Mouse (Mus musculus) stomach, embryonic 15.5 days (tissue): Measurements from ENCODE around the gene Itpr1. TPM values are rescaled to one million over a fixed set of nuclear protein-coding genes. Genes with fewer than 3 reads are reported as not detected.
A peak's percentile ranks its signal among the peaks of the same experiment; 100 is the strongest.

Experiments
- ATAC-seq: fragments of 200-750 bp; cut with Nextera tagmentation; 2 replicates; pipeline ENCODE4 v1.8.0; 2017; ENCODE audit warnings: low read depth, moderate number of reproducible peaks, moderate TSS enrichment; ENCODE audit not compliant: insufficient read depth, low FRiP score
- H3K27ac ChIP-seq: fragments of 300-500 bp; sonication (generic); 2 replicates; pipeline ENCODE4 v1.5.1; 2015; ENCODE audit warnings: mild to moderate bottlenecking, inconsistent platforms
- H3K27me3 ChIP-seq: fragments of 300-500 bp; sonication (generic); replicated peaks from 2 replicates; pipeline ENCODE4 v1.6.1; 2015; ENCODE audit warnings: inconsistent platforms
- H3K36me3 ChIP-seq: fragments of 300-500 bp; sonication (generic); 2 replicates; pipeline ENCODE4 v1.6.1; 2015; ENCODE audit warnings: inconsistent platforms
- H3K4me1 ChIP-seq: fragments of 300-500 bp; sonication (generic); 2 replicates; pipeline ENCODE4 v1.6.1; 2015; ENCODE audit warnings: inconsistent platforms
- H3K4me2 ChIP-seq: fragments of 300-500 bp; sonication (generic); 2 replicates; pipeline ENCODE4 v1.6.1; 2015; ENCODE audit warnings: mild to moderate bottlenecking, inconsistent platforms
- H3K4me3 ChIP-seq: fragments of 300-500 bp; sonication (generic); replicated peaks from 2 replicates; pipeline ENCODE4 v1.5.1; 2015; ENCODE audit warnings: inconsistent platforms
- H3K9ac ChIP-seq: fragments of 300-500 bp; sonication (generic); 2 replicates; pipeline ENCODE4 v1.6.1; 2015; ENCODE audit warnings: inconsistent platforms
- H3K9me3 ChIP-seq: fragments of 300-500 bp; sonication (generic); 2 replicates; pipeline ENCODE4 v1.6.1; 2016; ENCODE audit warnings: inconsistent platforms
- WGBS: fragments of 180-500 bp; shearing (Covaris S2); methylation state at CpG from one replicate; pipeline ENCODE4 v1.1.7; 2015; 5-methylcytosine and 5-hydroxymethylcytosine counted together
- polyA plus RNA-seq: library from polyadenylated mRNA; unstranded; fragments of >200 nt; fragmentation: Nextera tagmentation; extraction: Ambion mirVana; gene quantifications from 2 replicates; pipeline ENCODE4 v1.2.1, GENCODE M21; 2015

Itpr1 gene
- polyA plus RNA-seq, 1 experiment from 2014 or later, result 9.4 TPM

GRCm38 (mm10) chr6:108413593-108413992 is 200.7 kb downstream of the Itpr1 start:
- WGBS, result 92% methylated on average over 9 of the region's 9 CpGs

DNA sequence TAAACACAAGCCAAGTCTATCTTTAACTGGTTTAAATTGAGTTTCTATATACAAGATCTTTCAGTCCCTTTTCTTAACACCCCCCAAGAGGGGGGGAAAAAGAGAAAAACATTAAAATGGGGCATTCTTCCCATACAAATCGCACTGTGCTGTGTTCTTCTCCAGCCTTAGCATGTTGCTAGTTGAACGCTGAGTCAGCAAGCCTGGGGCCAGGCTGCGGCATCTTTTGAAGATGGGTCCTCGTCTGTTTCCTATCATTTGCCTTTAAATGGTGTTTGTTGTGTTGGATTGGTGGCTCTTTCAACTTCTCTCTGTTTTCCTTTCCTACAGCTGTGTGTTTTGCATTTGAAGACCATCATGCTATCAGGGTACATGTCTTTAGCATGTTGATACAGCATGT is 203.0 kb downstream of the Itpr1 start:
- H3K4me1 ChIP-seq, result no peaks in the 10 kb centered on the region
- no peak for ATAC-seq
- H3K27me3 ChIP-seq, result no peaks in the 10 kb centered on the region
- 91% methylated on average over 4 of the region's 4 CpGs for WGBS
- H3K4me2 ChIP-seq, result no peak overlapping the region
- H3K27ac ChIP-seq, result no peak overlapping the region
- H3K4me3 ChIP-seq, result no peak overlapping the region
- H3K9me3 ChIP-seq, result no peaks in the 10 kb centered on the region
- H3K36me3 ChIP-seq, result peaks cover 3% of the 10 kb centered on the region; the same call in 1 of the 2 replicates
- H3K9ac ChIP-seq, result no peak overlapping the region

More at GRCm38 (mm10) chr6:108413593-108413992, 200.7 kb downstream of the Itpr1 start:
- Histone ChIP-seq H3K9me3 (no peaks in the 10 kb centered on the region), H3K36me3 (peaks cover 3% of the 10 kb centered on the region; the same call in 1 of the 2 replicates), H3K4me2 (no peak overlapping the region), H3K27ac (no peak overlapping the region), H3K27me3 (no peaks in the 10 kb centered on the region), H3K9ac (no peak overlapping the region), H3K4me3 (no peak overlapping the region), H3K4me1 (no peaks in the 10 kb centered on the region)
- ATAC-seq, result no peak

- Histone ChIP-seq H3K27ac (no peak overlapping the region), H3K9me3 (no peaks in the 10 kb centered on the region), H3K4me3 (no peak overlapping the region), H3K4me2 (no peak overlapping the region), H3K9ac (no peak overlapping the region), H3K36me3 (peaks cover 3% of the 10 kb centered on the region; the same call in 1 of the 2 replicates), H3K4me1 (no peaks in the 10 kb centered on the region), H3K27me3 (no peaks in the 10 kb centered on the region)
- peak; percentile 58; the same call in 1 of the 2 replicates for ATAC-seq
- WGBS, result 42% methylated on average over 8 of the region's 8 CpGs
These were observed 204.6 kb downstream of the Itpr1 start for GRCm38 (mm10) chr6:108417508-108417907.

DNA sequence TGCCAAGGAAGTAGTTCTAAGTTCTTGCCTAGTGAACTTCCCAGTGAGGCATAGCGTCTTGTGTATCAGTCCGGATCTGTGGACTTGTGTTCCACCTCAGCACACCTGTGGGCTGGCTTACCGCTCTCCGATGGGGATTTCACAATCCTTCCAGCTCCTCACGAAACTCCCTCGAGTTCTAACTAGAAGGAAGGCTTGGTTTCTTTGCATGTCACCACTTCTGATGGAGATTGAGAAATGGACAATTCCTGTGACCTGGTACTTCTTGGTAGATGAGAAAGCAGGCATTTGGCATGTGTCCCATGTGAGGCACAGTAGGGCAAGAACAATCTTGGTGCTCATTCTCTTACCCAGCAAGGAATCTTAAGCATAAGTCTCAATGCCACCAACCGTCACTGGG is 205.3 kb downstream of the Itpr1 start:
- no peak for ATAC-seq
- Histone ChIP-seq H3K9ac (no peak overlapping the region), H3K27me3 (no peaks in the 10 kb centered on the region), H3K4me2 (no peak overlapping the region), H3K36me3 (peaks cover 3% of the 10 kb centered on the region; the same call in 1 of the 2 replicates), H3K9me3 (no peaks in the 10 kb centered on the region), H3K4me1 (no peaks in the 10 kb centered on the region), H3K27ac (no peak overlapping the region), H3K4me3 (no peak overlapping the region)
- WGBS, result 91% methylated on average over 7 of the region's 7 CpGs

DNA sequence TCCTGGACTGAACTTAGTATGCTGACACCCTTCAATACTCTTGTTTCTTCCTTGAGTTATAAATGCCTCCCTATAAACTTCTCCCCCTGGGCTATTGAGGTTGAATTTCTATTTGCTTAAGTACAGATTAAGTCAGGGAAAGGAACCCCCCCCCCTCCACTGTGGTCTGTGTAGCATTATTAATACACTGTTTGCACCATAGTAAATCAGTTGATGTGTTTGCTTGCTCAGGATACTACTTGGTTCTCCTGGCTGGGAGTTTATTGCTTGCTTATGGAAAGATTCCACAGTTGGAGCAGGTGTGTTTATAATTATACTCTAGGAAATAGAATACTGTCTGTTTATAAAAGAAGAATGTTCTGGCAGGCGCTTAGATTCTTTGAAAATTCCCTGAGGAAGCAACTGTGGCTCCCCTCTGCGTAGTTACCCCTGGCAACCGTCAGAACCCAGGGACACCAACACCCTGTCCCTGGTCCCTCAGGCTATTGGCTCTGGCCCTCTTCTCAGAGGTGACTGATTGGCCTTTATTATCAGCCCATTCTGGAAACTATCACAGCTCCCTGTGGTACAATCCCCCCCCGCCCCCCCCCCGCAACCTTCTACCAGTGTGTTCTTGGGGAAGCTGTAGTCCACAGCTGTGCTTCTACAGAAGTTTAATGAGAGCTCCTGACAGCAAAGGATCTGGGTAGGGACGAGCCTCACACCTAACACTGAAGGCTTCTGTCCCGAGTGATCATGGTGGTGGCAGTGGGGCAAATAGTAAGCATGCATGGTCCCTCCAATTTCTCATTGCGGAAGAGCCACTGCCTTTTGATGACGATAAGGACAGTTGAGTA is 212.1 kb downstream of the Itpr1 start:
- Histone ChIP-seq H3K4me3 (no peak overlapping the region), H3K9ac (no peak overlapping the region), H3K36me3 (no peaks in the 10 kb centered on the region), H3K9me3 (no peaks in the 10 kb centered on the region), H3K27ac (no peak overlapping the region), H3K4me1 (peaks cover 6% of the 10 kb centered on the region; the same call in 1 of the 2 replicates), H3K4me2 (no peak overlapping the region), H3K27me3 (no peaks in the 10 kb centered on the region)
- no peak for ATAC-seq
- WGBS, result 65% methylated on average over 9 of the region's 9 CpGs

DNA sequence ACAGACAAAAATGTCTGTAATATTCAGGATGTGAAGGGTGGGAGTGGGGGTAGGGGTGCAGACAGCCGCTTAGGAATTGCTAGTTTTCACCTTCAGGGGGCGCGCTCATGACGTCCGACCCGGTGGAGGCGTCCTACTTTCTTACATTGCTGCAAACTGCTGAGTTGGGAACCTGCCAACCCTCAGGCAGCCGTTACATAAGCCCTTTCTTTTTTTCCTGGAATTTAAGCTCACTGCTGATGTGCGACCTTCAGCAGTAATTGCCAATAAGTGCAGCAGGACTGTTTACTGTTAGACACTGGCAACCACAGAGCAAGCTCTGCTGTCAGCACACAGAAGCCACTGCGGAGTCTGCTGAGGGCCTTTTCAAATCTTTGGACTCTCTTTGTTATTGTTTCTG is 213.9 kb downstream of the Itpr1 start:
- H3K4me2 ChIP-seq, result peak overlapping the region; percentile 12; the same call in 1 of the 2 replicates

DNA sequence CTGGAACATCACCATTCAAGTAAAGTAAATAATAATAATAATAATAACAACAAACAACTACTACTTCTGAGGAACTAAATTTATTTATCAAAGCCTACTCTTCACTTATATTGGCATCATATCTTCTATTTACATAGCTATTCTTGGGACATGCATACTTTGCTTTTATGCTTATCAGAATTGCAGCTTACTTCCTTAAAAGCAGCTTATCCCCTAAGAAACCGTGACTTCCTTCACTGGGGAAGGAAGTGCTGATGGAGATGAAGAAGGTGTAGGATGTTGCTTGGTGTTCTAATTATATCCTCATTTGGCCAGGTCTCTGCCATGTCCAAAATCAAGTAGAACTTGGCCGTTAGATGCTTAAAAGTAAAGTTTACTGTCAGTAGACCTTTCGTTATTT is 215.5 kb downstream of the Itpr1 start:
- H3K4me3 ChIP-seq, result no peak overlapping the region
- H3K4me2 ChIP-seq, result no peak overlapping the region
- no peak overlapping the region for H3K9ac ChIP-seq
- no peaks in the 10 kb centered on the region for H3K36me3 ChIP-seq
- no peak overlapping the region for H3K27ac ChIP-seq
- H3K27me3 ChIP-seq, result no peaks in the 10 kb centered on the region
- WGBS, result 75% methylated on average over 3 of the region's 3 CpGs
- no peak for ATAC-seq
- H3K9me3 ChIP-seq, result no peaks in the 10 kb centered on the region
- peaks cover 6% of the 10 kb centered on the region; the same call in 1 of the 2 replicates for H3K4me1 ChIP-seq

More for the DNA sequence above, 213.9 kb downstream of the Itpr1 start:
- 15% methylated on average over 10 of the region's 10 CpGs for WGBS
- peak overlapping the region; percentile 31; the same call in 1 of the 2 replicates for H3K27ac ChIP-seq
- no peak overlapping the region for H3K4me3 ChIP-seq
- peaks cover 6% of the 10 kb centered on the region; the same call in 1 of the 2 replicates for H3K4me1 ChIP-seq
- H3K9ac ChIP-seq, result no peak overlapping the region
- H3K27me3 ChIP-seq, result no peaks in the 10 kb centered on the region
- no peaks in the 10 kb centered on the region for H3K36me3 ChIP-seq
- peak; percentile 75; the same call in 1 of the 2 replicates for ATAC-seq
- H3K9me3 ChIP-seq, result no peaks in the 10 kb centered on the region

DNA sequence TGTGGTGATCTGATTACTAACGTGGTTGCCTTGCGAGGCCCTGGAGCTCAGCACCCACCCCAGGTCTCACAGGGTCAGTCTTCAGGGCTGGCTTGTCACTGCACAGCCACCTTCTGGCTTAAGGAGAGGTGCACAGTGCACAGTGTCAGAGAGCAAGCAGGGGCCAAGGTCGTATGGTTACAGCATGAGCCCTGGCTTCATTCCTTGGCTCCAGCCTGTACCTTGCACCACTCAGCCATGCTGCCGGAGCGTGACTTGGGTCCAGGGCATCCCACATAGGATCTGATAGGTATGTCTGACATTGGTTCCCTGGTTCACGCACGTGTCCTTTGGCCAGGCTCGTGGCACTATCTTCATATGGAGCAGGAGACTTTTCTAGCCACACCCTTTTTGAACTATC is 217.1 kb downstream of the Itpr1 start:
- 91% methylated on average over 8 of the region's 8 CpGs for WGBS
- H3K27me3 ChIP-seq, result no peaks in the 10 kb centered on the region
- H3K9me3 ChIP-seq, result no peaks in the 10 kb centered on the region
- H3K4me1 ChIP-seq, result peaks cover 6% of the 10 kb centered on the region; the same call in 1 of the 2 replicates
- H3K27ac ChIP-seq, result no peak overlapping the region
- no peak overlapping the region for H3K4me2 ChIP-seq
- ATAC-seq, result no peak
- no peak overlapping the region for H3K4me3 ChIP-seq
- H3K9ac ChIP-seq, result no peak overlapping the region
- no peaks in the 10 kb centered on the region for H3K36me3 ChIP-seq

- Histone ChIP-seq H3K9ac (no peak overlapping the region), H3K4me1 (peaks cover 6% of the 10 kb centered on the region; the same call in 1 of the 2 replicates), H3K9me3 (no peaks in the 10 kb centered on the region), H3K27ac (no peak overlapping the region), H3K36me3 (no peaks in the 10 kb centered on the region), H3K27me3 (no peaks in the 10 kb centered on the region), H3K4me2 (no peak overlapping the region), H3K4me3 (no peak overlapping the region)
- WGBS, result 86% methylated on average over 8 of the region's 8 CpGs
- no peak for ATAC-seq
These were observed 218.3 kb downstream of the Itpr1 start for GRCm38 (mm10) chr6:108431193-108431592.

DNA sequence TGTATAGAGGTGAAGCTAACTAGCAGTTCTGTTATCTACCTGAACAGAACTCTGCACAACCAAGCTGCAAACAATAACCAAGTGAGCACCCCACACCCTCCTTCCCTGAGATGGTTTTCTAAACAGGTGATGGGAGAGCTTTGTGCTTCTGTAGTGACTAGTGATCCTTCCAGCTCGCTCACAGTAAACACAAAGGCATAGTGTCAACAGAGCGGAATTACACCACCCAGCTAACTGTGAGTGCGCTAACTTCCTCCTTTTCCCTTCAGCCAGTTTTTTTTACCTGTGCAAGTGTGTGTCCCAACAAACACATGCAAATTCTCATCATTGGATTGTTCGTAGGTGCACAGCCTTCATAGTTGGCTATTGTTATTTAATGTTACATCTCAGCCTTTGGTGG is 219.9 kb downstream of the Itpr1 start:
- no peak overlapping the region for H3K27ac ChIP-seq
- no peaks in the 10 kb centered on the region for H3K27me3 ChIP-seq
- H3K4me3 ChIP-seq, result no peak overlapping the region
- 0 out of 2 replicates have a peak, but pooled peaks cover 3% of the 10 kb centered on the region for H3K4me1 ChIP-seq
- no peaks in the 10 kb centered on the region for H3K36me3 ChIP-seq
- no peaks in the 10 kb centered on the region for H3K9me3 ChIP-seq
- no peak overlapping the region for H3K4me2 ChIP-seq
- no peak overlapping the region for H3K9ac ChIP-seq
- no peak for ATAC-seq
- 65% methylated on average over 4 of the region's 4 CpGs for WGBS

GRCm38 (mm10) chr6:108434816-108435215 is 221.9 kb downstream of the Itpr1 start:
- H3K36me3 ChIP-seq, result no peaks in the 10 kb centered on the region
- 0 out of 2 replicates have a peak, but pooled peaks cover 3% of the 10 kb centered on the region for H3K4me1 ChIP-seq
- H3K9ac ChIP-seq, result no peak overlapping the region
- no peaks in the 10 kb centered on the region for H3K9me3 ChIP-seq
- 70% methylated on average over 6 of the region's 6 CpGs for WGBS
- no peak overlapping the region for H3K4me2 ChIP-seq
- H3K27ac ChIP-seq, result no peak overlapping the region
- ATAC-seq, result no peak
- H3K27me3 ChIP-seq, result no peaks in the 10 kb centered on the region
- no peak overlapping the region for H3K4me3 ChIP-seq

GRCm38 (mm10) chr6:108435467-108435866 is 222.6 kb downstream of the Itpr1 start:
- no peak overlapping the region for H3K4me2 ChIP-seq
- H3K27ac ChIP-seq, result no peak overlapping the region
- H3K4me1 ChIP-seq, result 0 out of 2 replicates have a peak, but pooled peaks cover 3% of the 10 kb centered on the region
- H3K9ac ChIP-seq, result no peak overlapping the region
- ATAC-seq, result no peak
- peaks cover 4% of the 10 kb centered on the region; the same call in 1 of the 2 replicates for H3K36me3 ChIP-seq
- H3K9me3 ChIP-seq, result no peaks in the 10 kb centered on the region
- no peak overlapping the region for H3K4me3 ChIP-seq
- no peaks in the 10 kb centered on the region for H3K27me3 ChIP-seq
- 44% methylated on average over 6 of the region's 6 CpGs for WGBS
